13 mouse cellular contexts compared by ENCODE assay signal in genomic region chr11:32536954-32537353, GRCm38 (mm10). TPM values are rescaled to one million over a fixed set of nuclear protein-coding genes. Genes with fewer than 3 reads are reported as not detected.
DNase-seq lines count a peak whose midpoint lies in the region; ATAC-seq and TF ChIP-seq lines count a peak whose summit lies in the region.
"Had no signal": no experiment of that assay in that cellular context is flagged by ENCODE, and none has a peak within 500 bp of the region (broad histone marks: within the 10 kb centered on the region; RNA-seq: fewer than 3 reads in every experiment).

No protein-coding gene starts in this region.

- H3K4me2 ChIP-seq in forebrain, embryonic 14.5 days (ENCODE audit: low read length): no peak overlapping the region
- no peak overlapping the region for H3K4me2 ChIP-seq in forebrain, postnatal 0 days (ENCODE audit: low read depth)
- no peak overlapping the region for H3K4me2 ChIP-seq in neural tube, embryonic 15.5 days
- H3K4me2 ChIP-seq in hindbrain, embryonic 12.5 days (replicated peaks): no peak overlapping the region
- H3K4me2 ChIP-seq: lung, embryonic 15.5 days; midbrain, embryonic 11.5 days had no signal

- H3K27me3 ChIP-seq in forebrain, embryonic 14.5 days (replicated peaks; ENCODE audit: control insufficient read depth, insufficient read depth, low read length): 0 out of 2 replicates have a peak, but pooled peaks cover 2% of the 10 kb centered on the region
- H3K27me3 ChIP-seq in forebrain, postnatal 0 days (ENCODE audit: insufficient read depth, low read length): peaks cover under 1% of the 10 kb centered on the region; the same call in 1 of the 2 replicates
- H3K27me3 ChIP-seq in neural tube, embryonic 15.5 days (replicated peaks): no peaks in the 10 kb centered on the region
- peaks cover 16% of the 10 kb centered on the region for H3K27me3 ChIP-seq in hindbrain, embryonic 12.5 days
- H3K27me3 ChIP-seq: lung, embryonic 15.5 days had no signal

- ATAC-seq in forebrain, embryonic 14.5 days: no peak
- ATAC-seq in forebrain, postnatal 0 days: no peak
- ATAC-seq in neural tube, embryonic 15.5 days (ENCODE audit: low FRiP score): no peak
- peak; percentile 29; the same call in 1 of the 2 replicates for ATAC-seq in hindbrain, embryonic 12.5 days (ENCODE audit: low FRiP score)

- no peak overlapping the region for H3K27ac ChIP-seq in forebrain, embryonic 14.5 days (ENCODE audit: low read depth, low read length)
- H3K27ac ChIP-seq in forebrain, postnatal 0 days (ENCODE audit: low read depth, low read length): no peak overlapping the region
- H3K27ac ChIP-seq in neural tube, embryonic 15.5 days (replicated peaks): no peak overlapping the region; the same call in 1 of the 2 replicates
- no peak overlapping the region for H3K27ac ChIP-seq in hindbrain, embryonic 12.5 days
- H3K27ac ChIP-seq: limb, embryonic 10.5 days; lung, embryonic 15.5 days had no signal

- TF ChIP-seq CTCF in forebrain, postnatal 0 days (IDR thresholded peaks at IDR 0.05; ENCODE audit: low read depth): no peak

- no peaks in the 10 kb centered on the region for H3K9me3 ChIP-seq in forebrain, embryonic 14.5 days (replicated peaks; ENCODE audit: control insufficient read depth, low read length)
- no peaks in the 10 kb centered on the region for H3K9me3 ChIP-seq in forebrain, postnatal 0 days (ENCODE audit: low read length)
- H3K9me3 ChIP-seq in neural tube, embryonic 15.5 days (replicated peaks): no peaks in the 10 kb centered on the region
- no peaks in the 10 kb centered on the region for H3K9me3 ChIP-seq in hindbrain, embryonic 12.5 days (replicated peaks)
- H3K9me3 ChIP-seq: limb, embryonic 10.5 days; lung, embryonic 15.5 days had no signal

- peak; percentile 72 for DNase-seq in forebrain, embryonic 14.5 days (ENCODE audit: low spot score)
- no peak for DNase-seq in forebrain, postnatal 0 days
- DNase-seq in neural tube, embryonic 10.5 days (ENCODE audit: extremely low spot score, low spot score): peak; percentile 53
- no peak for DNase-seq in left cerebral cortex, adult 8-10 months (ENCODE audit: low spot score in 2 of 2)
- no peak for DNase-seq in urinary bladder, adult 18-20 months (ENCODE audit: low spot score in 2 of 2)
- no peak for DNase-seq in yolk sac, embryonic 10.5 days (ENCODE audit: low spot score)
- DNase-seq: cerebellum, adult 8-10 months; heart, postnatal 4 days had no signal

- WGBS in forebrain, embryonic 14.5 days: 7% methylated on average over 7 of the region's 7 CpGs
- 16% methylated on average over 7 of the region's 7 CpGs for WGBS in forebrain, postnatal 0 days
- WGBS in neural tube, embryonic 15.5 days: 17% methylated on average over 7 of the region's 7 CpGs
- 28% methylated on average over 7 of the region's 7 CpGs for WGBS in hindbrain, embryonic 12.5 days

- no peaks in the 10 kb centered on the region for H3K36me3 ChIP-seq in forebrain, embryonic 14.5 days (ENCODE audit: control insufficient read depth, insufficient read depth, low read length)
- no peaks in the 10 kb centered on the region for H3K36me3 ChIP-seq in forebrain, postnatal 0 days (ENCODE audit: insufficient read depth)
- no peaks in the 10 kb centered on the region for H3K36me3 ChIP-seq in neural tube, embryonic 15.5 days
- no peaks in the 10 kb centered on the region for H3K36me3 ChIP-seq in hindbrain, embryonic 12.5 days
- H3K36me3 ChIP-seq: limb, embryonic 10.5 days; lung, embryonic 15.5 days had no signal

- H3K9ac ChIP-seq in forebrain, embryonic 14.5 days (ENCODE audit: low read length): no peak overlapping the region
- H3K9ac ChIP-seq in forebrain, postnatal 0 days: no peak overlapping the region
- no peak overlapping the region for H3K9ac ChIP-seq in neural tube, embryonic 15.5 days (replicated peaks)
- no peak overlapping the region for H3K9ac ChIP-seq in hindbrain, embryonic 12.5 days
- H3K9ac ChIP-seq: lung, embryonic 15.5 days had no signal

- peaks cover 5% of the 10 kb centered on the region; the same call in 1 of the 2 replicates for H3K4me1 ChIP-seq in forebrain, embryonic 14.5 days (ENCODE audit: control insufficient read depth, insufficient read depth, low read length)
- H3K4me1 ChIP-seq in forebrain, postnatal 0 days (ENCODE audit: insufficient read depth): peaks cover 6% of the 10 kb centered on the region; the same call in 1 of the 2 replicates
- peaks cover 41% of the 10 kb centered on the region for H3K4me1 ChIP-seq in neural tube, embryonic 15.5 days
- H3K4me1 ChIP-seq in hindbrain, embryonic 12.5 days: peaks cover 33% of the 10 kb centered on the region

- no peak overlapping the region for H3K4me3 ChIP-seq in forebrain, embryonic 14.5 days (ENCODE audit: low read depth, low read length)
- H3K4me3 ChIP-seq in forebrain, postnatal 0 days (ENCODE audit: low read depth, low read length): no peak overlapping the region
- no peak overlapping the region for H3K4me3 ChIP-seq in neural tube, embryonic 15.5 days (replicated peaks)
- no peak overlapping the region for H3K4me3 ChIP-seq in hindbrain, embryonic 12.5 days
- H3K4me3 ChIP-seq: limb, embryonic 10.5 days; lung, embryonic 15.5 days had no signal

RNA-seq across cellular contexts. Expression of gene Stk10, which starts 3.8 kb away (rescaled TPM):
- polyA plus RNA-seq in forebrain, embryonic 14.5 days (2014; fragmentation: Nextera tagmentation; extraction: Ambion mirVana): 0.80 and 1.1 TPM in 2 replicates
- total RNA-seq in forebrain, postnatal 0 days (2014; rRNA removed): 2.0 and 2.3 TPM in 2 replicates
- polyA plus RNA-seq in forebrain, postnatal 0 days (2015; fragmentation: Nextera tagmentation; extraction: Ambion mirVana): 0.90 and 0.97 TPM in 2 replicates
- 2.3 and 3.9 TPM in 2 replicates for polyA plus RNA-seq in neural tube, embryonic 15.5 days (2015; fragmentation: Nextera tagmentation; extraction: Ambion mirVana)
- polyA plus RNA-seq in hindbrain, embryonic 12.5 days (2016; fragmentation: Nextera tagmentation; extraction: Ambion mirVana): 2.5 and 3.3 TPM in 2 replicates
- 1 to 10 TPM; 7.4 to 9.9 (median 9.3) TPM for total RNA-seq in left cerebral cortex, adult 8-10 months (2022)

RNA-seq across cellular contexts. Expression of gene Efcab9, which starts 5.1 kb away (rescaled TPM):
- polyA plus RNA-seq in forebrain, embryonic 14.5 days (2014; fragmentation: Nextera tagmentation; extraction: Ambion mirVana): 0.31 TPM in 1 of 2 replicates, not detected in the other
- total RNA-seq in forebrain, postnatal 0 days (2014; rRNA removed): not detected in 2 replicates
- polyA plus RNA-seq in forebrain, postnatal 0 days (2015; fragmentation: Nextera tagmentation; extraction: Ambion mirVana): 0.22 TPM in 1 of 2 replicates, not detected in the other
- polyA plus RNA-seq in neural tube, embryonic 15.5 days (2015; fragmentation: Nextera tagmentation; extraction: Ambion mirVana): 0.63 TPM in 1 of 2 replicates, not detected in the other
- polyA plus RNA-seq in hindbrain, embryonic 12.5 days (2016; fragmentation: Nextera tagmentation; extraction: Ambion mirVana): not detected in 2 replicates
- total RNA-seq in left cerebral cortex, adult 8-10 months (2022): 1 to 10 TPM; 1.2 to 1.8 (median 1.4) TPM

Comparison
In these comparisons a context has a peak if more than half of its experiments do, and no peak if none do; other contexts are left out.
1. DNase-seq: peak in forebrain, embryonic 14.5 days (single experiment) and neural tube, embryonic 10.5 days (single experiment); none in forebrain, postnatal 0 days (single experiment), left cerebral cortex, adult 8-10 months (0 of 2), urinary bladder, adult 18-20 months (0 of 2) and yolk sac, embryonic 10.5 days (single experiment).